Mouse (Mus musculus) C2C12 (cell line): ENCODE data around the gene Aldh3b2.

Source experiments
- CEBPB ChIP-seq: IDR thresholded peaks from one replicate; pipeline ENCODE4 v1.6.1; 2011; ENCODE audit warnings: low read depth, mild to moderate bottlenecking, control low read depth, moderate library complexity
- CTCF ChIP-seq: IDR thresholded peaks from one replicate; pipeline ENCODE4 v1.5.1; 2011; ENCODE audit not compliant: control insufficient read depth, insufficient read depth, insufficient read length
- MAX ChIP-seq: IDR thresholded peaks from one replicate; pipeline ENCODE4 v1.6.1; 2011; ENCODE audit warnings: mild to moderate bottlenecking, control low read depth
- MYOG ChIP-seq: IDR thresholded peaks from one replicate; pipeline ENCODE4 v1.6.1; 2011; ENCODE audit not compliant: control insufficient read depth, insufficient read length; ENCODE audit errors: extremely low read depth
- USF1 ChIP-seq: IDR thresholded peaks from one replicate; pipeline ENCODE4 v1.6.1; 2011; ENCODE audit warnings: low read depth, mild to moderate bottlenecking, control low read depth, moderate library complexity

DNA sequence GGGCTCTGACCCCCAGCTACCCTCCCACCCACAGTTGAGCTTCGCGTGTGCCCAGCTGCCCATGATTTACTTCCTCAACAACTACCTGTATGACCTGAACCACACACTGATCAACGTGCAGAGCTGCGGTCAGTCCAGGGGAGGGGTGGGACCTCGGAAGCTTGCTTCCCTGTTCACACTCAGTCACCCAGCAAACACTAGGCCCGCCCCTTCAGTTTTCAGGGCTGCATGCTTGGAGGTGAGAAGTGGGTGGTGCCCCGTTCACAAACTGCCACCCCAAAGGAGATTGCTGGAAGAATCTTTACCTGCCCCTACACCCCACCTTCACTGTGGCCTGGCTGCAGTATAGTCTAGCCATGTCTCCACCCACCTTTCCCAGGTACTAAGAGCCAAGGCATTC, 29.8 kb upstream of the Aldh3b2 start:
- TF ChIP-seq CEBPB (no peak), USF1 (no peak), CTCF (no peak), MYOG (no peak), MAX (no peak)
